ENCODE assay signal across 10 mouse cellular contexts in genomic region chr13:73261036-73261730, GRCm38 (mm10). TPM values are rescaled to one million over a fixed set of nuclear protein-coding genes. Genes with fewer than 3 reads are reported as not detected.
DNase-seq lines count a peak whose midpoint lies in the region; ATAC-seq and TF ChIP-seq lines count a peak whose summit lies in the region.
"Had no signal": no experiment of that assay in that cellular context is flagged by ENCODE, and none has a peak within 500 bp of the region (broad histone marks: within the 10 kb centered on the region; RNA-seq: fewer than 3 reads in every experiment).

No protein-coding gene starts in this region.

- no peak for TF ChIP-seq POLR2A in lung, adult 2 months (IDR thresholded peaks at IDR 0.05; ENCODE audit: borderline replicate concordance, extremely low read depth, low read depth, low read length)

- ATAC-seq in lung, embryonic 16.5 days (ENCODE audit: low read depth) = no peak
- no peak for ATAC-seq in forebrain, embryonic 15.5 days (replicated peaks)
- ATAC-seq in limb, embryonic 11.5 days (ENCODE audit: insufficient number of reproducible peaks, low FRiP score, low TSS enrichment, low read depth) = no peak
- no peak for ATAC-seq in stomach, embryonic 16.5 days (ENCODE audit: insufficient read depth, low FRiP score)
- ATAC-seq in megakaryocyte, adult 5-6 weeks (ENCODE audit: poor library complexity, severe bottlenecking) = no peak

- H3K4me2 ChIP-seq in lung, embryonic 16.5 days (ENCODE audit: low read depth, low read length) = peak overlapping the region; percentile 51; the same call in 1 of the 2 replicates
- H3K4me2 ChIP-seq in forebrain, embryonic 15.5 days (replicated peaks) = peak overlapping the region; percentile 53
- H3K4me2 ChIP-seq in limb, embryonic 11.5 days (ENCODE audit: low read depth, severe bottlenecking) = peak overlapping the region; percentile 86
- H3K4me2 ChIP-seq in stomach, embryonic 16.5 days (ENCODE audit: low read depth, low read length) = peak overlapping the region; percentile 52

- peaks cover 86% of the 10 kb centered on the region for H3K27me3 ChIP-seq in lung, embryonic 16.5 days (ENCODE audit: control insufficient read depth, insufficient read depth, low read depth, low read length)
- peaks cover 90% of the 10 kb centered on the region for H3K27me3 ChIP-seq in forebrain, embryonic 15.5 days
- peaks cover 81% of the 10 kb centered on the region for H3K27me3 ChIP-seq in limb, embryonic 11.5 days (ENCODE audit: control insufficient read depth, insufficient read depth, low read length)
- peaks cover 92% of the 10 kb centered on the region for H3K27me3 ChIP-seq in stomach, embryonic 16.5 days (ENCODE audit: control insufficient read depth, insufficient read depth, low read length)

- TF ChIP-seq CTCF in lung, adult 2 months (IDR thresholded peaks at IDR 0.05; ENCODE audit: insufficient read depth, low read length) = no peak

- H3K9ac ChIP-seq in lung, embryonic 16.5 days (ENCODE audit: low read length) = no peak overlapping the region
- no peak overlapping the region for H3K9ac ChIP-seq in forebrain, embryonic 15.5 days (replicated peaks)
- H3K9ac ChIP-seq in limb, embryonic 11.5 days (ENCODE audit: low read length) = no peak overlapping the region
- H3K9ac ChIP-seq in stomach, embryonic 16.5 days (ENCODE audit: low read length) = no peak overlapping the region

- no peaks in the 10 kb centered on the region for H3K9me3 ChIP-seq in lung, embryonic 16.5 days (ENCODE audit: control insufficient read depth, low read length)
- H3K9me3 ChIP-seq in forebrain, embryonic 15.5 days = no peaks in the 10 kb centered on the region
- H3K9me3 ChIP-seq in limb, embryonic 11.5 days (ENCODE audit: control insufficient read depth, low read length) = no peaks in the 10 kb centered on the region
- H3K9me3 ChIP-seq in stomach, embryonic 16.5 days (replicated peaks; ENCODE audit: control insufficient read depth, low read length) = no peaks in the 10 kb centered on the region

- 7% methylated on average over 23 of the region's 25 CpGs for WGBS in lung, embryonic 16.5 days
- 10% methylated on average over 25 of the region's 25 CpGs for WGBS in lung, adult 2 months
- WGBS in forebrain, embryonic 15.5 days = 2% methylated on average over 25 of the region's 25 CpGs
- WGBS in limb, embryonic 11.5 days = 5% methylated on average over 25 of the region's 25 CpGs
- 5% methylated on average over 23 of the region's 25 CpGs for WGBS in stomach, embryonic 16.5 days

- intact Hi-C loops in left cerebral cortex, postnatal 36 days (cut with DNase I) = loop anchor here (5.0 kb wide), 2 partner anchors 634 to 1299 kb away; partner anchors contain the start of genes Irx1 and Irx2

- H3K27ac ChIP-seq in lung, embryonic 16.5 days (ENCODE audit: low read length) = no peak overlapping the region
- H3K27ac ChIP-seq in forebrain, embryonic 15.5 days (replicated peaks) = no peak overlapping the region
- H3K27ac ChIP-seq in limb, embryonic 11.5 days (replicated peaks; ENCODE audit: low read depth, low read length) = no peak overlapping the region
- H3K27ac ChIP-seq in stomach, embryonic 16.5 days (ENCODE audit: low read length) = no peak overlapping the region

- no peaks in the 10 kb centered on the region for H3K36me3 ChIP-seq in lung, embryonic 16.5 days (ENCODE audit: control insufficient read depth, insufficient read depth, low read length)
- H3K36me3 ChIP-seq in forebrain, embryonic 15.5 days = no peaks in the 10 kb centered on the region
- H3K36me3 ChIP-seq in limb, embryonic 11.5 days (ENCODE audit: control insufficient read depth, insufficient read depth, low read length) = no peaks in the 10 kb centered on the region
- no peaks in the 10 kb centered on the region for H3K36me3 ChIP-seq in stomach, embryonic 16.5 days (ENCODE audit: control insufficient read depth, insufficient read depth, low read length)

- no peak overlapping the region for H3K4me3 ChIP-seq in lung, embryonic 16.5 days (ENCODE audit: low read length)
- no peak overlapping the region for H3K4me3 ChIP-seq in lung, adult 2 months (replicated peaks; ENCODE audit: extremely low read depth, low read depth, low read length)
- peak overlapping the region; percentile 31 for H3K4me3 ChIP-seq in forebrain, embryonic 15.5 days
- H3K4me3 ChIP-seq in limb, embryonic 11.5 days (ENCODE audit: low read depth, low read length) = peak overlapping the region; percentile 32
- peak overlapping the region; percentile 37; the same call in 1 of the 2 replicates for H3K4me3 ChIP-seq in stomach, embryonic 16.5 days (replicated peaks; ENCODE audit: low read length)

- DNase-seq in lung, adult 2 months = no peak
- DNase-seq in limb, embryonic 11.5 days (ENCODE audit: low spot score) = peak; percentile 52
- no peak for DNase-seq in urinary bladder, adult 18-20 months (ENCODE audit: low spot score in 2 of 2)
- no peak for DNase-seq in left cerebral cortex, postnatal 36 days (ENCODE audit: low spot score in 2 of 2)
- DNase-seq: lung, postnatal 36 days; thymus, postnatal 36 days had no signal

- peaks cover 4% of the 10 kb centered on the region for H3K4me1 ChIP-seq in lung, embryonic 16.5 days (replicated peaks; ENCODE audit: control insufficient read depth, insufficient read depth, low read length)
- H3K4me1 ChIP-seq in lung, adult 2 months (ENCODE audit: control insufficient read depth, insufficient read depth, low read length) = 0 out of 2 replicates have a peak, but pooled peaks cover 3% of the 10 kb centered on the region
- peaks cover 35% of the 10 kb centered on the region for H3K4me1 ChIP-seq in forebrain, embryonic 15.5 days
- H3K4me1 ChIP-seq in limb, embryonic 11.5 days (ENCODE audit: control insufficient read depth, insufficient read depth, low read length) = peaks cover 14% of the 10 kb centered on the region
- peaks cover 15% of the 10 kb centered on the region; the same call in 1 of the 2 replicates for H3K4me1 ChIP-seq in stomach, embryonic 16.5 days (ENCODE audit: control insufficient read depth, insufficient read depth, low read length)

RNA-seq across cellular contexts. Expression of gene Irx4, which starts 0.9 kb away (rescaled TPM):
- 0.20 TPM in 1 of 2 replicates, not detected in the other for polyA plus RNA-seq in lung, embryonic 16.5 days (2015; fragmentation: Nextera tagmentation; extraction: Ambion mirVana)
- polyA plus RNA-seq in lung, adult 2 months (2012; rRNA removed) = not detected in 2 replicates
- polyA plus RNA-seq in forebrain, embryonic 15.5 days (2015; fragmentation: Nextera tagmentation; extraction: Ambion mirVana) = 0.09 TPM in 1 of 2 replicates, not detected in the other
- polyA plus RNA-seq in limb, embryonic 11.5 days (2014; fragmentation: Nextera tagmentation; extraction: Ambion mirVana) = 2.8 and 3.1 TPM in 2 replicates
- 0.05 and 0.12 TPM in 2 replicates for polyA plus RNA-seq in stomach, embryonic 16.5 days (2015; fragmentation: Nextera tagmentation; extraction: Ambion mirVana)
- total RNA-seq in megakaryocyte, adult 5-6 weeks (2015) = not detected in 2 replicates
- not detected in 2 replicates for total RNA-seq in megakaryocyte, adult 5-6 weeks (2017)
- total RNA-seq in left cerebral cortex, postnatal 36 days (2021) = not detected

Comparison
In these comparisons a context has a peak if more than half of its experiments do, and no peak if none do; other contexts are left out.
1. H3K4me3 ChIP-seq: peak in forebrain, embryonic 15.5 days (single experiment), limb, embryonic 11.5 days (single experiment) and stomach, embryonic 16.5 days (single experiment); none in lung, embryonic 16.5 days (single experiment) and lung, adult 2 months (single experiment).
2. Peak in every context shown above with its lines, with median percentiles within 50 percentile points of each other: H3K4me2 ChIP-seq.